Mouse (Mus musculus): ENCODE data around the gene Fgf6.

- TF ChIP-seq CTCF (conservative IDR thresholded peaks at IDR 0.05; ENCODE audit: low read length) (no peak), NANOG (IDR thresholded peaks at IDR 0.05; ENCODE audit: borderline replicate concordance, low read length) (no peak)
These were observed 19.9 kb upstream of the Fgf6 start for GRCm38 (mm10) chr6:126995494-126995893.

Measured in E14TG2a.4 (cell line).